Mouse (Mus musculus) fibroblast of lung, adult 2 months (primary cell): ENCODE measurements around the gene Cyp4f16.
"Not testable (repeated sequence)": the region's sequence is repeated elsewhere in the genome, so short reads cannot be mapped to it uniquely, and the experiment has no call there.

Experiments
- DNase-seq: peaks from one replicate; pipeline ENCODE4 v3.0.0-alpha.2; 2011; ENCODE audit warnings: low read depth

Gene Cyp4f16

DNA sequence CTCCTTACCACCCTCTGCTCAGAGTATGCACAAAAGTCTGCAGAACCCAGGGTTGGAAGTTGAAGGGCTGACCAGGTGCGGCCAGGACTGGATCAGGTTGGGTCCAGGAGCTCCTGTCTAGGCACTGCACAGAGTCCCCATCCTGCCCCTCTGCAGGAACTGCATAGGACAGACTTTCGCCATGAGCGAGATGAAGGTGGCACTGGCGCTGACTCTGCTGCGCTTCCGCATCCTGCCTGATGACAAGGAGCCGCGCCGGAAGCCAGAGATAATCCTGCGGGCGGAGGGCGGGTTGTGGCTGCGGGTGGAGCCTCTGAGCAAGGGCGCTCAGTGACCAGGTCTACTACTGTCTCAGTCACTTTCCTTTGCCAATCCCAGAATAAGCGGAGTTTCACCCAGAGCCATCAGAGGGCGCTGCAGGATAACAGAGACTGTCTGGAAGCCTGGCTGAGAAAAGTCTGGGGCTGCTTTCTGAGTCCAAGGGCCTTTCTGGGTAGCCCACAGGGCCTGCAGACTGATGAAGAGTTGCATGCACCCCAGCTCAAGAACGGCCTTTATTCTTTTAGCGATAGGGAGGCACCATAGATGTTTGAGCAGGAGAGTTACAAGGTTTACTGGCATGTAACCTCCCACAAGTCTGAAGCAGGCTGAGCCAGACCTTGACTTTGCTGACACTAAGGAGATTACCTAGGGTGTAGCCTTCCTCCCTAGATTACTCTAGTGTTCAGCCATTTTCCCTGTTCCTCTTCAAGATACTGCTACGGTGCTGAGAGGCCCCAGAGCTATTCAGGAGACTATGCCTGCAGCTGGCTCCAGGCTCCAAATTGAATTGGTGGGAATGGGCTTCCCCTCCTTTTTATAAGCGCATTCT is 14.8 kb downstream of the Cyp4f16 start:
- no peak for DNase-seq

- not testable (repeated sequence) for DNase-seq
Measured at GRCm38 (mm10) chr17:32553016-32553415, 16.7 kb downstream of the Cyp4f16 start.

DNA sequence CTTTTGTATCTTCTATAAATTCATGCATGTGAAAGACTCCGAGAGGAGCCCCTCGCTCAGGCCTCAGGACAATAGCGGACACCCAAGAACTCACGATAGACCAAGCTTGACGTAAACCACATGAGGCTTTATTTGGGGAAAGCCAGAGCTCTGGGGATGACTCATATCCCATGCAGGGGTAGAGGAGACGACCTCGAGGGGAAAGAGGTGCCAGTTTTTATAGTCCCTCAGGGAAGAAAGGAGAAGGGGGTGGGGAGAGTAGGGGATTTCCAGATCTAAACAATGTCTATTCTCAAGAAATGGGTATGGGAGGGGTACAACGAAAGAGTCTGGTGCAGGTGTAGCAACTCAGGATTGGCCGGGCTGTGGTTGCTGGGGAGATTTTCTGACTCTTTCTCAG is 18.0 kb downstream of the Cyp4f16 start:
- DNase-seq, result not testable (repeated sequence)

GRCm38 (mm10) chr17:32563301-32563700 is 26.9 kb downstream of the Cyp4f16 start:
- DNase-seq, result not testable (repeated sequence)

- not testable (repeated sequence) for DNase-seq
Measured at GRCm38 (mm10) chr17:32573286-32573685, 36.9 kb downstream of the Cyp4f16 start.

GRCm38 (mm10) chr17:32577496-32578186 is 41.3 kb downstream of the Cyp4f16 start:
- DNase-seq, result no peak

DNA sequence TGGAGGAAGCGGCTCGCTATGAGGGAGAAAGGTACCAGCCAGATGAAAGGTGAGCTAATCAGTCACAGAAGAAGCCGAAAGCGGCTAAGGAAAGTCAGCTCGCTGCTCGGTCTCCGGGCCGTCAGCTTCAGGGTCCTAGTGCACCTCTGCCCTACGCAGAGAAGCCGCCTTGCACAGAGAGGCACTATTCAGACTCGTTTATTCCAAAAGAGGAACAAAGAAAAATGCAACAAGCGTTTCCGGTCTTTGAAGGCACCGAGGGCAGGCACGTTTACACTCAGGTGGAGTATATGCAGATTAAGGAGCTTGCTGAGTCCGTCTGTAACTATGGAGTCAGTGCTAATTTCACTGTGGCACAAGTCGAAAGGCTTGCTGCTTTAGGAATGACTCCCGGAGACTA is 60.1 kb downstream of the Cyp4f16 start:
- DNase-seq, result no peak
